Mouse (Mus musculus) left cerebral cortex, adult 2 months (tissue): Measurements from ENCODE around the gene Sox8. TPM values are rescaled to one million over a fixed set of nuclear protein-coding genes. Genes with fewer than 3 reads are reported as not detected.

Experiments used
- DNase-seq, 2 experiments: peaks; one replicate each; pipeline ENCODE4 v3.0.0; 2021 to 2022; ENCODE audit warnings: low spot score in 2 of 2, mixed read lengths in 1 of 2; ENCODE audit errors: extremely low spot score in 1 of 2
- H3K27ac ChIP-seq: fragments of 200-600 bp; 2 replicates; pipeline ENCODE4 v1.8.1; 2022
- H3K4me3 ChIP-seq: fragments of 200-600 bp; 2 replicates; pipeline ENCODE4 v1.8.1; 2022
- CTCF ChIP-seq: fragments of 200-600 bp; IDR thresholded peaks from 2 replicates; pipeline ENCODE4 v1.8.1; 2022; ENCODE audit warnings: antibody characterized with exemption, mild to moderate bottlenecking, moderate library complexity
- intact Hi-C: fragments of 180-260 bp; cut with DNase I; formaldehyde crosslinking; loops from one replicate; pipeline ENCODE4 v1.15.1; 2025
- long read RNA-seq, 2 experiments: library from polyadenylated mRNA; stranded (forward); transcript quantifications; one replicate each; pipeline ENCODE4 v2.0.0; 2021; ENCODE audit warnings: borderline mapping rate in 2 of 2
- total RNA-seq, 2 experiments: library from RNA; stranded (reverse); gene quantifications; 2 replicates each; pipeline ENCODE4 v1.2.3; 2021

Sox8 gene
- 10 to 100 TPM; 55.3 to 66.9 TPM for total RNA-seq
- long read RNA-seq, experiment 1, transcript Sox8-201 (3 exons, 3,000 nt), result major isoform, 59 of 78 reads
- long read RNA-seq, experiment 1, transcript Sox8-202 (2 exons, 928 nt), result minor isoform, 6 of 78 reads
- long read RNA-seq, experiment 1, partial matches to known transcripts, result 5 of 78 reads
- long read RNA-seq, experiment 1, other reads (novel, unspliced or antisense), result 7 of 78 reads
- long read RNA-seq, experiment 2, transcript Sox8-201 (3 exons, 3,000 nt), result major isoform, 55 of 83 reads
- long read RNA-seq, experiment 2, partial matches to known transcripts, result 1 of 83 reads
- long read RNA-seq, experiment 2, other reads (novel, unspliced or antisense), result 24 of 83 reads

DNA sequence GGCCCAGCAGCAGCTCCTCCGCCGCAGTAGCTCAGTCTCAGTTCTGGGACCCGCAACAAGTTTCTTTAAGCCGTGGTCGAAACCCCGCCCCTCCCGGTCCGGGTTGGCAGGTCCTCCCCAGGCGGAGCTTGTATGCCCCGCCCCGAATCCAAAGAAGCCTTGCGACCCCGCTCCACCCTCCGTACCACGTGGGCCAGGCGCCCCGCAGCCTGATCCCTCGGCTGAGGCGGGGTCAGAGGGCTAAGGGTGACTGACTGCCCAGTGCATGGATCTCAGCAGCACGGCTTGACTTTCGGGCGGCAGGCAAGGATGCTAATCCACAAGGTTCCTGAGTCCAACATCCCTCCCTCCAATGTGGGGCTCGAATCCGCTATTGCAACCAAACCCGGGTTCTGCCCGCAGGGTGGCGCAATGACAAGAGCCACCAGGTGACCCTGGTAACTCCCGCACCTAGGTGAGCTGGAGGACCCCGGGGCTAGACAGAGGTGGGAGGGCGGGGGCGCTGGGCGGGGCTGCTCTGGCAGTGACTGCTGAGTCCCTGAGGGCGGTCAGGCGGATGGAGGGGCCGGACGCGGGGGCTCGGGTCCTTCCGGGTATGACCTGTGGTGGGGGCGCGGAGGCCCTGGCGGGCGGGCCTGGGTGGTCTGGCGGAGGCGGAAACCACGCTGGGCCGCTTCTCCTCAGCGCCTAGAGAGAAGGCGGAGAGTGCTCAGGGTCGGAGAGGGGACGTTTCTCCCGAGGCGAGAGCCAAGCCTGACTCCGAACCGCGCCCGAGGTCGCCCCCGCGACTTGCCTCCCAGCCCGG is at the start of gene Sox8:
Gene Sox8 (minus strand): TSS at position 39 of the 805 bp plus-strand sequence.
- peak within 1 kb of the TSS; percentile 87 for H3K27ac ChIP-seq
- peak; percentile 50 for TF ChIP-seq CTCF
- intact Hi-C loops, result loop anchor here (1.0 to 5.0 kb wide), 2 partner anchors 127 to 231 kb away; no protein-coding TSS in a partner anchor
- peak within 1 kb of the TSS; percentile 63 for H3K4me3 ChIP-seq
- DNase-seq, result peak; percentile 91 to 93

DNA sequence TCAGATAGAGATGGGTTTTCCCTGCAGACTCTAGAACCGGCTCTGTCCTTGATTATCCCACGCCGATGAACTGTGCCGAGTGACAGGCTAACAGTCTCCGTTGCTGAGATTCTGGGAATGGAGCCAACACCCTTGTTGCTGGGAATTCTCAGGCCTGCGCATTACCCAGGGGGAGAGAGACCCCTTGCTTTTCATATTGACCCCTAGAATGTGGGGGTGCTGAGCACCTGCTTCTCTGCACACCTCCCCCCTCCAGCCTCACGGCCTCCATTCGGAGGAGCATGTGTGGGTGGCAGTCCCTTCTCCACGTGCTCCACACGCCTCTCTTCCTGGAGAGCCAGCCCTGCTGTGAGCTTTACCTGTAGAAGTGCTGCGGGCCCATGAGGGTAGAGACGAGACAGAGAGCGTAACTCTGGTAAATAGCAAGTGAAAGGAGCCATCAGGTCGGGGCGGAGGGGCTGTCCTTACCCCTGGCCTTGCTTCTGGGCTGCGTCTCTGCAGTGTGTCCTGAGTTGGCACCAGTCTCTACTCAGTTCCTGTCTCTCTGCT is 48.1 kb upstream of the Sox8 start:
- no peak for TF ChIP-seq CTCF
- Histone ChIP-seq H3K27ac (peak overlapping the region; percentile 58), H3K4me3 (no peak overlapping the region)
- DNase-seq, result peak; percentile 63 to 64
- intact Hi-C loops, result loop anchor here (2.0 kb wide), 1 partner anchor 16 kb away; no protein-coding TSS in a partner anchor

DNA sequence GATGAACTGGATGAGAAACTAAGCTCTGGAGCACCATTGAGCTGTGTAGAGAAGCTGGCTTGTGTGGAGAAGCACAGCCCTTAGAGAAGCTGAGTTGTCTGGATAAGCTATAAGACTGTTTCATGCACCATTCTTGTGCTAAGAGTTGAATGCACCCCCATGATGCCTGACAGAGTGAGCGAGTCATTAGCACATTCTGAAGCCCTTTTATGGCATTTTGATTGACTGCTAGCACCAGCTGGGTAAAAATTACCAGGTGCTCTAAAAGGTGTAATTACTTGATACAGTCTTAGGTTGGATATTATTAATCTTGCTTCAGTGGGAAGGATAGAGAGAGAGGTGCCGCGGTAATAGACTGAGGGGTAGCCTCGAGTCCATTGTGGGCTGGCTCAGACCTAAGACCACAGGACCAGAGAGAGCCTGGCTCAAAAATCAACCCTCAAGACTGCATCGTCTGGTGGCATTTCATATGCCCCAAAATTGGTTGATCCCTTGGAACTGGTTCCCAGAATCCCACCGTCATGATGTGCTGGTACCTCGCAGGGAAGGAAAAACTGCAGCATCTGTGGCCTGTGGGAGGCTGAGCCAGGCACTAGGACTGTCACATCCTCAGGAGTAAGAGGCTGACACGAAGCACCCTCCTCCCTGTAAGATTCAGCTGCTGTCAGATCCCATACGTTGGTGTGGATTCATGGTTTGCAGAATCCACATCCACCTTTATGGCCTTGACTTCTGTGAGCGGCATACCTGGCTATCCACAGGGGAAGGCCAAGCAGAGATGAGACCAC is 44.4 kb upstream of the Sox8 start:
- H3K4me3 ChIP-seq, result no peak overlapping the region
- H3K27ac ChIP-seq, result peak overlapping the region; percentile 71
- intact Hi-C loops, result no loop called here
- DNase-seq, result no peak
- TF ChIP-seq CTCF, result no peak

DNA sequence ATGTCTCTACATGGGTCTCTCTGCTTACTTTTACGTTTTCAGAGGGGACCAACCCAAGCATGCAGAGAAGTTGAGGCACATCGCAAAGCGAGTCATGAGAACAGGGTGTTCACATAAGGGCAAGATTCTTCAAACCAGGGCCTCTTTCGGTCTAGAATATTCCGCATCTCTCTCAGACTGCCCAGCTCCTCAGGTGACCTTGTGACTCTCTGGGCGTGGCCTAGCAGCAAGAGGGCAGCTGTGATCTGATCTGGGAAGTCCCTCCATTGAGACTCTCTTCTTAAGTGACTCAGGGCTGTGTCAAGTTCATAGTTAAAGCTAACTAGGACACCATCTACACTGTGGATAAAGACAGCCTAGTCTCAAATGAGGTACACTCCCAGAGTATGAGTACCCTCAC is 42.8 kb upstream of the Sox8 start:
- Histone ChIP-seq H3K27ac (no peak overlapping the region), H3K4me3 (no peak overlapping the region)
- DNase-seq, result no peak
- TF ChIP-seq CTCF, result no peak
- intact Hi-C loops, result no loop called here

DNA sequence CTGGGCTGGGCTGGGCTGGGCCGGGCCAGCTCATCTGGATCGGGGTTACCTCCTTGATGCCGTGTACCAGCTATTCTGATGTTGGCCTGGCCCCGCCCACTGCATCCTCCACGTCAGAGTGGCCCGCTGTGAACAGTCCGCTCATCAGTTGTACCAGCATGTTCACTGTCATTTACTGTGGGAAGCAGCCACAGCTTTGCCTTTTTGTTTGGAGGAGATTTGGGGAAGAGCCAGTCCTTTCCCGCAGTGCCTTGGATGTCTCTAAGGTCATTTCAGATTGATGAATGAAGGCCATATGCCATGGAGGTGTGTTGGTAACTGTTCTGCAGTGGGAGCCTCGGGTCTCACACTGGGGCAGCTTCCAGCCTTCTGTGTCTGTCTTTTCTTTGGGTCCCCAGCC is 42.1 kb upstream of the Sox8 start:
- H3K27ac ChIP-seq, result no peak overlapping the region
- intact Hi-C loops, result no loop called here
- no peak for DNase-seq
- no peak overlapping the region for H3K4me3 ChIP-seq
- TF ChIP-seq CTCF, result no peak

DNA sequence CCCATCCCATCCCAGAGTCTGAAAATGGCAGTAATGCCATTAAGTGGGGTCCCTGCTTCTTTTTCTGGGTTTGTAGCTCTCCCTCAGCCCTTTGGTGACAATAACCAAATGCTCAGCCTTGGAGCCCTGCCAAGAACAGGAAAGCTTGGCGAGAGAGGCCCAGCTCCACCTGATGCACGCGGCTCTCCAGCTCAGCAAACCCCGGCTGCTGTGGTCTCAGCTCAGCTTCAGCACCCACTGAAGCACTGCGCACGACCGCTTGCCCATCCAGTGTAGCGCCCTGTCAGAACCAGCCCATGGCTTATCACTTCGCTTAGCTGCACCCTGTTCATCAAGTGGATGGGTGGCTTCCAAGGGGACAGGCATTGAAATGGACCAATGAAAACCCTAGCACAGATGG is 39.7 kb upstream of the Sox8 start:
- Histone ChIP-seq H3K27ac (no peak overlapping the region), H3K4me3 (no peak overlapping the region)
- no peak for DNase-seq
- no peak for TF ChIP-seq CTCF
- intact Hi-C loops, result no loop called here

DNA sequence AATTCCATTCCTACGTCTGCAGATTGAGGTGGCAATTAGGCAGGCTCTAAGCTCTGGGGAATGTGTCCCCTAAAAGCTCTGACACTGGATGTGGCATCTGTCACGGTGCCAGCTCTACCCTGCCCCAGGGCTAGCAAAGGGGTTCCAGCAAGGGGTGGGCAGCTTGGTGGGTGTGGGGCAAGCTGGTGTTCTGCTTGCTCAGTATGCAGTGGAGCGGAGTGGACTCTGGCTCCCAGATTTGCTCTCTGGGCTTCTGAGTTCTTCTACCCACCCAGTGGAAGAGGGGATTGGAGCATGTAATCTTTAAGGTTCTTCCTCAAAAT is 39.0 kb upstream of the Sox8 start:
- intact Hi-C loops, result no loop called here
- H3K4me3 ChIP-seq, result no peak overlapping the region
- no peak overlapping the region; the same call in none of the 2 replicates for H3K27ac ChIP-seq
- no peak for DNase-seq
- TF ChIP-seq CTCF, result no peak

DNA sequence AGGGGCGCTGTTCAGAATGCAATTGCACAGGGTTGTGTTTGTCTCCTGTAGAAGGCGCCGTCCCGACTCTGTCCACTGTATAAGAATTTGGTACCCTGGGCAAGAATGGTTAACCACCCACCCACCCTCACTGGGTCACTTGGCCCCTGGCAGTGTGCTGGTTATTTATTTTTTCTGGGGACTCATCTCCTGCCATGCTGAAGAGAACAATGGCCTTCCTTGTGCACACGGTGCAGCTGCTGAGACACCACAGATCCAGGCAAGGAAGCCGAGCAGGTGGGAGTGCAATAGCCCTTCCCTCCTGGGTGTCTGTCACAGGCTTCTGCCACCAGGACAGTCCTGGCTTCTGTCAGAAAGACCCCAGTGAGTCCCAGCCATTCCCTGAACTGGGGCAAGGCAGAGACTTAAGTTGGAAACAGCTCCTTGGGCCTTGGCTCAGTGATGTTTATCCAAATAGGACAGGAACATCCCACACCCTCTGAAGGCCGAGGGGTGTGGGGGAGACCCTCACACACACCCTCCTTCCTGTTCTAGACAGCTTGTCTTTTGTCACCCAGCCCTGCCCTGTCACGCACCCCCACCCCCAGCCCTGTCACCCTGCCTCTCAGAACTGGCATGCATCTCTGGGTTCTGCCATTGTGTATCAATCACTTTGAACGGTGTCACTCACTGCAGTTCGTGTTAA is 38.5 kb upstream of the Sox8 start:
- no peak overlapping the region for H3K4me3 ChIP-seq
- intact Hi-C loops, result no loop called here
- DNase-seq, result no peak
- peak overlapping the region; percentile 58 for H3K27ac ChIP-seq
- TF ChIP-seq CTCF, result no peak

DNA sequence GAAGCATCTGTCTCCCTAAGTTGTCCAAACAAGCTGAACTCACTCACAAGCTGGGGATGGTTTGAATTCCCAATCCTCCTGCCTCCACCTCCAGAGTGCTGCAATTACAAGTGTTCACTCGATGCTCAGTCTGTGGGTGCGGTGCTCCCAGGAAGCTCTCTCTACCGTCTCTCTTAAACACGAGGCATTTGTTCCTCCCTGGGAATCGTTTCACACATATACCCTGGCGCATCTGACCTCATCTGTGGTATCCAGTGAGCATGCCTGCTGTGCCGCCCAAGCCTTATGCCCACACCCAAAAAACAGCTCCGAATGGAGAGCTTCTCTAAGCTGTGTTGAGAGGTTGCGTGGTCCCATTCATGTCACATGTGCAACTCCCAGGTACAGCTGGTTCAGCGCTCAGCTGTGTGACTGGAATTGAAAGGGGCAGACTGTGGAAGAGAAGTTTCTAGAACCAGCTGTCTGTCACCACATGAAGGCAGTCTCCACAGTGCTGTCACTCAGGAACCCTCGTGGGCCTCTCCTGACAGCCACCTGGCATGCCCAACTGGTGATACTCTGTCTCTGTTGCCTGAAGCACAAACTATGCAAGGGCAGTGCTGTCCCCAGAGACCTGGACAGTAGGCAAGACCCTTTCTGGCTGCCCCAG is 37.8 kb upstream of the Sox8 start:
- DNase-seq, result no peak
- intact Hi-C loops, result no loop called here
- no peak for TF ChIP-seq CTCF
- peak overlapping the region; percentile 58 for H3K27ac ChIP-seq
- H3K4me3 ChIP-seq, result no peak overlapping the region

DNA sequence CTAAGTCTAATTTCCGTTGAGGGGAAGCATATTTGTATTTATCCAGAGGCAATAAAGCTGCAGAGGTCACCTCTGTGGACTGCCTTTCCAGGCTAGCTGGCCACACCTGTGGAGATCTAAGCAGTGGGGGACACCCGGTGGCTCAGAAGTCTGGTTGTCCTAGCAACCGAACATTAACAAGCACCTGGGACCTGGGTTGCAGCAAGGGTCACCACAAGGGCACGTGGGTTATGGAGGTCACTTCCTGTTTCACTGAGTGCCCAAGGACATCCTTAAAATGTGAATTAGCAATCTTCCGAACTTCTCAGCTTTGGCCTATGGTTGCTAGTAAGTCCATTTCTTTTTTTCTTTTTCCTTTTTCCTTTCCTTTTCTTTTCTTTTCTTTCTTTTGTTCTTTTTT is 33.7 kb upstream of the Sox8 start:
- Histone ChIP-seq H3K4me3 (no peak overlapping the region), H3K27ac (no peak overlapping the region)
- TF ChIP-seq CTCF, result no peak
- DNase-seq, result no peak
- intact Hi-C loops, result no loop called here

DNA sequence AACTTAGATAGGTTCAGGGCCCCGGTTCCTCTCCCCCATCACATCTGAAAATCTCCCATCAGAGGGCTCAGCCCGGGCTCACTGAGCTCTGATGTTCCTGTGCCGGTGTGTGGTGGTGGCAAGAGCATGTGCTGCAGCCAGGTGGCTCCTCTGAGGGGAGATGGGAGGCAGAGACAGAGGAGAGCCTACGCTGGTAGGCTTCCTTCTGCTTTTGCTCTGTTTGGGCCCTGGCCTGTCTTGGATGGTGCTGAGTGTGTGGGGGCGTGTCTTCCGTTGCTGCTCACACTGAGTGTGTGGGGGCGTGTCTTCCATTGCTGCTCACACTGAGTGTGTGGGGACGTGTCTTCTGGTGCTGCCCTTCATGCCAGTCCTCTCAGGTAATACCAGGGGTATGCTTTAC is 31.9 kb upstream of the Sox8 start:
- TF ChIP-seq CTCF, result peak; percentile 20
- DNase-seq, result no peak
- intact Hi-C loops, result no loop called here
- Histone ChIP-seq H3K4me3 (no peak overlapping the region), H3K27ac (no peak overlapping the region)
